Mouse (Mus musculus) liver, postnatal 0 days (tissue): Measurements from ENCODE around the gene Ntpcr. TPM values are rescaled to one million over a fixed set of nuclear protein-coding genes. Genes with fewer than 3 reads are reported as not detected.

Source experiments
- ATAC-seq: fragments of 200-750 bp; cut with Nextera tagmentation; 2 replicates; pipeline ENCODE4 v1.8.0; 2017; ENCODE audit warnings: mild to moderate bottlenecking, moderate library complexity
- DNase-seq: peaks from one replicate; pipeline ENCODE4 v3.0.0-alpha.2; 2016
- H3K27ac ChIP-seq: fragments of 300-500 bp; sonication (generic); 2 replicates; pipeline ENCODE4 v1.5.1; 2014; ENCODE audit warnings: antibody characterized with exemption, moderate library complexity, mild to moderate bottlenecking, low read depth
- H3K27me3 ChIP-seq: fragments of 300-500 bp; sonication (generic); 2 replicates; pipeline ENCODE4 v1.6.1; 2014; ENCODE audit warnings: low read length, control low read depth, mixed read lengths; ENCODE audit not compliant: insufficient read depth
- H3K36me3 ChIP-seq: fragments of 300-500 bp; sonication (generic); replicated peaks from 2 replicates; pipeline ENCODE4 v1.6.1; 2014; ENCODE audit warnings: mild to moderate bottlenecking, control low read depth, low read length, moderate library complexity, mixed read lengths; ENCODE audit not compliant: insufficient read depth
- H3K4me1 ChIP-seq: fragments of 300-500 bp; sonication (generic); 2 replicates; pipeline ENCODE4 v1.6.1; 2014; ENCODE audit warnings: antibody characterized with exemption, mild to moderate bottlenecking, control low read depth; ENCODE audit not compliant: insufficient read depth
- H3K4me2 ChIP-seq: fragments of 300-500 bp; sonication (generic); 2 replicates; pipeline ENCODE4 v1.6.1; 2014; ENCODE audit warnings: low read depth, mild to moderate bottlenecking, low read length, moderate library complexity, mixed read lengths
- H3K4me3 ChIP-seq: fragments of 300-500 bp; sonication (generic); 2 replicates; pipeline ENCODE4 v1.5.1; 2014; ENCODE audit warnings: low read depth, low read length
- H3K9ac ChIP-seq: fragments of 300-500 bp; sonication (generic); replicated peaks from 2 replicates; pipeline ENCODE4 v1.6.1; 2014; ENCODE audit warnings: mild to moderate bottlenecking, moderate library complexity
- H3K9me3 ChIP-seq: fragments of 300-500 bp; sonication (generic); 2 replicates; pipeline ENCODE4 v1.6.1; 2016; ENCODE audit warnings: mild to moderate bottlenecking, control low read depth, low read length, mixed read lengths
- CTCF ChIP-seq: sonication (generic); IDR thresholded peaks from 2 replicates; pipeline ENCODE4 v1.5.1; 2016; ENCODE audit warnings: antibody characterized with exemption, low read depth
- EP300 ChIP-seq: IDR thresholded peaks from 2 replicates; pipeline ENCODE4 v1.6.1; 2016; ENCODE audit warnings: antibody characterized with exemption, low read depth, mild to moderate bottlenecking
- WGBS: fragments of 180-500 bp; shearing (Covaris S2); extraction: QIAGEN DNeasy Blood & Tissue Kit; methylation state at CpG from one replicate; pipeline ENCODE4 v1.1.7; 2014; ENCODE audit not compliant: insufficient replicate concordance; 5-methylcytosine and 5-hydroxymethylcytosine counted together
- polyA plus RNA-seq: library from polyadenylated mRNA; unstranded; fragments of >200 nt; fragmentation: Nextera tagmentation; extraction: Ambion mirVana; gene quantifications from 2 replicates; pipeline ENCODE4 v1.2.1, GENCODE M21; 2015

Gene Ntpcr
- polyA plus RNA-seq, 1 experiment from 2014 or later = 17.6 TPM

- Histone ChIP-seq H3K36me3 (no peaks in the 10 kb centered on the region), H3K4me2 (no peak overlapping the region), H3K9ac (no peak overlapping the region), H3K9me3 (no peaks in the 10 kb centered on the region), H3K27ac (no peak overlapping the region), H3K4me1 (no peaks in the 10 kb centered on the region; the same call in 1 of the 2 replicates), H3K27me3 (no peaks in the 10 kb centered on the region), H3K4me3 (no peak overlapping the region)
- no peak for ATAC-seq
- 94% methylated on average over 7 of the region's 7 CpGs for WGBS
- no peak for TF ChIP-seq CTCF
- no peak for TF ChIP-seq EP300
- DNase-seq = no peak
Measured at GRCm38 (mm10) chr8:125722675-125723074, 7.1 kb upstream of the Ntpcr start.

DNA sequence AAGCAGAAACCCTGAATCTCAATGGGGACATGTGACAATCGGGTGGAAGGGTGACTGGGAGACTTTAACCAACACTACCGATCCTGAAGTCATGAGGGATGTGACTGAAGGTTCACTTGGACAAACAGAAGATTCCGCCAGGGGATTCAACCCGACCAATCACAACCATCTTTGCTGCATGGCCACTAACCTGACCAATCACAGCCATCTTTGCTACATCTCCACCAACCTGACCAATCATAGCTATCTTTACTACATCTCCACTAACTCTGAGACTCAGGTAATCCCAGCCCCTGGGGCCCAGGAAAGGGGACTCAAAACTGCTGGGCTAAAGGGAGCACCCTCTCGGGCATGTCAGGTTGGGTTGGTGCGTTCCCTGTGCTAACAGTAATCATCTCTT lies 6.3 kb upstream of the Ntpcr start:
- ATAC-seq (no peak), DNase-seq (no peak)
- no peak overlapping the region for H3K4me2 ChIP-seq
- H3K9ac ChIP-seq = no peak overlapping the region
- H3K9me3 ChIP-seq = no peaks in the 10 kb centered on the region
- H3K4me1 ChIP-seq = no peaks in the 10 kb centered on the region; the same call in 1 of the 2 replicates
- H3K27ac ChIP-seq = no peak overlapping the region
- TF ChIP-seq EP300 = no peak
- TF ChIP-seq CTCF = no peak
- H3K36me3 ChIP-seq = no peaks in the 10 kb centered on the region
- whole genome bisulfite sequencing = 87% methylated on average over 6 of the region's 6 CpGs
- no peaks in the 10 kb centered on the region for H3K27me3 ChIP-seq
- H3K4me3 ChIP-seq = no peak overlapping the region

DNA sequence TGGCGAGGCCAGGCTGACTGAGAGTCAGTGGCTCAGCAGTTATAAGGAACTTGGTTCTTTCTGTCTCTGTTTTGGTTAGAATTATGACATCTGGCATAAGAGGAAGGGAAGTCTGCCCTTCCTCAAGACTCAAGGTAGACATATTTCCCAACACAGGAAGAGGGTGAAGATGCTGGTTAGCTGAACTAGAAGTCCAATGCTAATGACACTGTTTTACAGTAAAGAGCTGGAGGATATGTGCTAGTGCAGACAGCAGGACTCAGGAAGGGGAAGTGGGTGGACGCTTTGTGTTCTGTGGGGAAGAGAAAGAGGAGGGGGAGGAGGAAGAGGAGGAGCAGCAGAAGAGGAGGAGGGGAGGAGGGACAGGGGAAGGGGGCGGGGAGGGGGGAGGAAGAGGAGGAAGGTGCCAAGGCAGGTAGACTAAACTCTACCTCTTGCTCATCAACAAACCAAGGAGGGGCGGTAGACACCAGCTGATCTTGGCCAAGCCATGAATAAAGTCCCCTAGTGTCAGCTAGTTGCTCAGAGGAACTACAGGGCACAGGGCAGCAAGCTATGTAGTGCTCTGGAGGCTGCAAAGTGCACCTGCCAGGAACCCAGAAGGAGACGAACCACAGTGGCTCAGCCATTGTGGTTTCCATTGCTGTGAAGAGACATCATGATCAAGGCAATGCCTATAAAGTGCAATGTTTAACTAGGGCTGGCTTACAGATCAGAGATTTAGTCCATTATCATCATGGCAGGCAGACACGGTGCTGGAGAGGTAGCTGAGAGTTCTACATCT lies 4.5 kb upstream of the Ntpcr start:
- Histone ChIP-seq H3K4me2 (no peak overlapping the region), H3K27ac (peak overlapping the region; percentile 84), H3K9me3 (no peaks in the 10 kb centered on the region), H3K4me1 (no peaks in the 10 kb centered on the region; the same call in 1 of the 2 replicates), H3K4me3 (no peak overlapping the region), H3K9ac (no peak overlapping the region), H3K27me3 (no peaks in the 10 kb centered on the region), H3K36me3 (no peaks in the 10 kb centered on the region)
- ATAC-seq (peak; percentile 77), DNase-seq (no peak)
- 36% methylated on average over 6 of the region's 6 CpGs for WGBS
- 0 out of 2 replicates have a peak, but pooled peaks have one; percentile 9 for TF ChIP-seq CTCF
- peak; percentile 74; the same call in 1 of the 2 replicates for TF ChIP-seq EP300

- Histone ChIP-seq H3K9me3 (no peaks in the 10 kb centered on the region), H3K27ac (peak overlapping the region; percentile 84), H3K9ac (no peak overlapping the region), H3K4me3 (no peak overlapping the region), H3K4me2 (no peak overlapping the region), H3K36me3 (no peaks in the 10 kb centered on the region), H3K27me3 (no peaks in the 10 kb centered on the region), H3K4me1 (no peaks in the 10 kb centered on the region; the same call in 1 of the 2 replicates)
- no peak for TF ChIP-seq CTCF
- no peak for TF ChIP-seq EP300
- 74% methylated on average over 4 of the region's 4 CpGs for WGBS
- no peak for ATAC-seq
- no peak for DNase-seq
Measured at GRCm38 (mm10) chr8:125726143-125726542, 3.6 kb upstream of the Ntpcr start.

GRCm38 (mm10) chr8:125726986-125727385 lies 2.8 kb upstream of the Ntpcr start:
- WGBS = 53% methylated on average over 5 of the region's 5 CpGs
- H3K9me3 ChIP-seq = no peaks in the 10 kb centered on the region
- ATAC-seq = no peak
- DNase-seq = no peak
- no peak overlapping the region for H3K9ac ChIP-seq
- H3K27ac ChIP-seq = peak overlapping the region; percentile 41; the same call in 1 of the 2 replicates
- no peak overlapping the region for H3K4me2 ChIP-seq
- H3K4me3 ChIP-seq = no peak overlapping the region
- H3K4me1 ChIP-seq = no peaks in the 10 kb centered on the region; the same call in 1 of the 2 replicates
- TF ChIP-seq CTCF = no peak
- no peak for TF ChIP-seq EP300
- no peaks in the 10 kb centered on the region for H3K36me3 ChIP-seq
- H3K27me3 ChIP-seq = no peaks in the 10 kb centered on the region

GRCm38 (mm10) chr8:125727797-125728196 lies 2.0 kb upstream of the Ntpcr start:
- no peak overlapping the region for H3K9ac ChIP-seq
- H3K27ac ChIP-seq = 0 out of 2 replicates have a peak overlapping the region, but pooled peaks have one; percentile 41
- no peak for ATAC-seq
- no peaks in the 10 kb centered on the region for H3K27me3 ChIP-seq
- WGBS = 61% methylated on average over 8 of the region's 8 CpGs
- no peaks in the 10 kb centered on the region for H3K36me3 ChIP-seq
- no peaks in the 10 kb centered on the region for H3K9me3 ChIP-seq
- DNase-seq = no peak
- H3K4me2 ChIP-seq = no peak overlapping the region
- no peak for TF ChIP-seq CTCF
- no peak for TF ChIP-seq EP300
- H3K4me1 ChIP-seq = no peaks in the 10 kb centered on the region; the same call in 1 of the 2 replicates
- H3K4me3 ChIP-seq = no peak overlapping the region
